Mouse (Mus musculus): ENCODE measurements at regions not wholly inside any gene's neighbourhood (a gene's known extent, or its start where the extent isn't known, plus 50 kb on each side); places are given as distances from the start of the nearest gene placed in this dataset.

- no peak overlapping the region for H3K4me3 ChIP-seq (ENCODE audit: extremely low read depth, insufficient read depth, insufficient read length)
- H3K4me1 ChIP-seq (ENCODE audit: control insufficient read depth, insufficient read depth, insufficient read length), result no peaks in the 10 kb centered on the region
- no peak for DNase-seq (ENCODE audit: low read depth in 1 of 2, low spot score in 2 of 2)
- no peaks in the 10 kb centered on the region for H3K27me3 ChIP-seq (ENCODE audit: control insufficient read depth, insufficient read depth, low read length)
- H3K36me3 ChIP-seq (ENCODE audit: control insufficient read depth, insufficient read depth, low read length), result no peaks in the 10 kb centered on the region
- no peak overlapping the region for H3K27ac ChIP-seq (ENCODE audit: insufficient read depth, low read length)
- TF ChIP-seq CTCF (IDR thresholded peaks at IDR 0.05; ENCODE audit: extremely low read depth, insufficient read depth, insufficient read length, insufficient replicate concordance) (no peak), POLR2A (IDR thresholded peaks at IDR 0.05; ENCODE audit: low read depth, low read length) (no peak)
- 92% methylated on average over 8 of the region's 8 CpGs for WGBS
Measured at GRCm38 (mm10) chr10:119061349-119061850, 178.5 kb downstream of the Cand1 start.

GRCm38 (mm10) chr10:119058493-119059020 is 181.3 kb downstream of the Cand1 start:
- Histone ChIP-seq H3K4me1 (ENCODE audit: control insufficient read depth, insufficient read depth, insufficient read length) (no peaks in the 10 kb centered on the region), H3K4me3 (ENCODE audit: extremely low read depth, insufficient read depth, insufficient read length) (no peak overlapping the region), H3K36me3 (ENCODE audit: control insufficient read depth, insufficient read depth, low read length) (no peaks in the 10 kb centered on the region), H3K27me3 (ENCODE audit: control insufficient read depth, insufficient read depth, low read length) (no peaks in the 10 kb centered on the region), H3K27ac (ENCODE audit: insufficient read depth, low read length) (no peak overlapping the region)
- 74% methylated on average over 10 of the region's 10 CpGs for WGBS
- TF ChIP-seq POLR2A (IDR thresholded peaks at IDR 0.05; ENCODE audit: low read depth, low read length) (no peak), CTCF (IDR thresholded peaks at IDR 0.05; ENCODE audit: extremely low read depth, insufficient read depth, insufficient read length, insufficient replicate concordance) (no peak)
- DNase-seq (ENCODE audit: low read depth in 1 of 2, low spot score in 2 of 2), result no peak

GRCm38 (mm10) chr10:119055199-119055785 is 184.6 kb downstream of the Cand1 start:
- Histone ChIP-seq H3K4me3 (ENCODE audit: extremely low read depth, insufficient read depth, insufficient read length) (no peak overlapping the region), H3K36me3 (ENCODE audit: control insufficient read depth, insufficient read depth, low read length) (no peaks in the 10 kb centered on the region), H3K4me1 (ENCODE audit: control insufficient read depth, insufficient read depth, insufficient read length) (peaks cover under 1% of the 10 kb centered on the region; the same call in 1 of the 2 replicates), H3K27ac (ENCODE audit: insufficient read depth, low read length) (no peak overlapping the region), H3K27me3 (ENCODE audit: control insufficient read depth, insufficient read depth, low read length) (no peaks in the 10 kb centered on the region)
- no peak for DNase-seq (ENCODE audit: low read depth in 1 of 2, low spot score in 2 of 2)
- WGBS, result 81% methylated on average over 13 of the region's 13 CpGs
- TF ChIP-seq CTCF (IDR thresholded peaks at IDR 0.05; ENCODE audit: extremely low read depth, insufficient read depth, insufficient read length, insufficient replicate concordance) (no peak), POLR2A (IDR thresholded peaks at IDR 0.05; ENCODE audit: low read depth, low read length) (no peak)

GRCm38 (mm10) chr10:119054191-119055175 is 184.5 kb upstream of the Dyrk2 start:
- TF ChIP-seq CTCF (IDR thresholded peaks at IDR 0.05; ENCODE audit: extremely low read depth, insufficient read depth, insufficient read length, insufficient replicate concordance), result no peak
- no peak for TF ChIP-seq POLR2A (IDR thresholded peaks at IDR 0.05; ENCODE audit: low read depth, low read length)
- 84% methylated on average over 22 of the region's 22 CpGs for WGBS
- Histone ChIP-seq H3K27ac (ENCODE audit: insufficient read depth, low read length) (no peak overlapping the region), H3K4me3 (ENCODE audit: extremely low read depth, insufficient read depth, insufficient read length) (no peak overlapping the region), H3K4me1 (ENCODE audit: control insufficient read depth, insufficient read depth, insufficient read length) (peaks cover 4% of the 10 kb centered on the region; the same call in 1 of the 2 replicates), H3K36me3 (ENCODE audit: control insufficient read depth, insufficient read depth, low read length) (no peaks in the 10 kb centered on the region), H3K27me3 (ENCODE audit: control insufficient read depth, insufficient read depth, low read length) (no peaks in the 10 kb centered on the region)
- no peak for DNase-seq (ENCODE audit: low read depth in 1 of 2, low spot score in 2 of 2)

- no peak overlapping the region for H3K27ac ChIP-seq (ENCODE audit: insufficient read depth, low read length)
- WGBS, result 75% methylated on average over 1 of the region's 1 CpGs
- peaks cover 4% of the 10 kb centered on the region; the same call in 1 of the 2 replicates for H3K4me1 ChIP-seq (ENCODE audit: control insufficient read depth, insufficient read depth, insufficient read length)
- H3K36me3 ChIP-seq (ENCODE audit: control insufficient read depth, insufficient read depth, low read length), result no peaks in the 10 kb centered on the region
- DNase-seq (ENCODE audit: low read depth in 1 of 2, low spot score in 2 of 2), result no peak
- no peak overlapping the region for H3K4me3 ChIP-seq (ENCODE audit: extremely low read depth, insufficient read depth, insufficient read length)
- TF ChIP-seq CTCF (IDR thresholded peaks at IDR 0.05; ENCODE audit: extremely low read depth, insufficient read depth, insufficient read length, insufficient replicate concordance) (no peak), POLR2A (IDR thresholded peaks at IDR 0.05; ENCODE audit: low read depth, low read length) (no peak)
- H3K27me3 ChIP-seq (ENCODE audit: control insufficient read depth, insufficient read depth, low read length), result no peaks in the 10 kb centered on the region
Measured at GRCm38 (mm10) chr10:119052441-119053041, 182.5 kb upstream of the Dyrk2 start.

- Histone ChIP-seq H3K4me1 (ENCODE audit: control insufficient read depth, insufficient read depth, insufficient read length) (peaks cover 4% of the 10 kb centered on the region; the same call in 1 of the 2 replicates), H3K27ac (ENCODE audit: insufficient read depth, low read length) (no peak overlapping the region), H3K27me3 (ENCODE audit: control insufficient read depth, insufficient read depth, low read length) (no peaks in the 10 kb centered on the region), H3K36me3 (ENCODE audit: control insufficient read depth, insufficient read depth, low read length) (no peaks in the 10 kb centered on the region), H3K4me3 (ENCODE audit: extremely low read depth, insufficient read depth, insufficient read length) (no peak overlapping the region)
- 98% methylated on average over 2 of the region's 2 CpGs for WGBS
- no peak for DNase-seq (ENCODE audit: low read depth in 1 of 2, low spot score in 2 of 2)
- TF ChIP-seq POLR2A (IDR thresholded peaks at IDR 0.05; ENCODE audit: low read depth, low read length) (no peak), CTCF (IDR thresholded peaks at IDR 0.05; ENCODE audit: extremely low read depth, insufficient read depth, insufficient read length, insufficient replicate concordance) (no peak)
Measured at GRCm38 (mm10) chr10:119051598-119051997, 181.6 kb upstream of the Dyrk2 start.
